Mouse (Mus musculus) midbrain, postnatal 0 days (tissue): ENCODE measurements around the gene Fat3. TPM values are rescaled to one million over a fixed set of nuclear protein-coding genes. Genes with fewer than 3 reads are reported as not detected.

Experiments
- ATAC-seq: fragments of 200-750 bp; cut with Nextera tagmentation; 2 replicates; pipeline ENCODE4 v1.8.0; 2017; ENCODE audit warnings: moderate number of reproducible peaks, mild to moderate bottlenecking, moderate TSS enrichment, moderate library complexity; ENCODE audit not compliant: low FRiP score
- DNase-seq: peaks from one replicate; pipeline ENCODE4 v3.0.0-alpha.2; 2015; ENCODE audit warnings: low spot score
- H3K27ac ChIP-seq: fragments of 300-500 bp; sonication (generic); 2 replicates; pipeline ENCODE4 v1.5.1; 2014; ENCODE audit warnings: low read depth, mild to moderate bottlenecking, low read length, mixed read lengths
- H3K27me3 ChIP-seq: fragments of 300-500 bp; sonication (generic); 2 replicates; pipeline ENCODE4 v1.6.1; 2014; ENCODE audit warnings: low read length, control low read depth, mixed read lengths; ENCODE audit not compliant: insufficient read depth
- H3K36me3 ChIP-seq: fragments of 300-500 bp; sonication (generic); 2 replicates; pipeline ENCODE4 v1.6.1; 2014; ENCODE audit warnings: low read length, control low read depth, mixed read lengths; ENCODE audit not compliant: insufficient read depth
- H3K4me1 ChIP-seq: fragments of 300-500 bp; sonication (generic); 2 replicates; pipeline ENCODE4 v1.6.1; 2014; ENCODE audit warnings: mild to moderate bottlenecking, control low read depth, antibody characterized with exemption, low read length, mixed read lengths; ENCODE audit not compliant: insufficient read depth
- H3K4me2 ChIP-seq: fragments of 300-500 bp; sonication (generic); 2 replicates; pipeline ENCODE4 v1.6.1; 2014; ENCODE audit warnings: low read depth, mild to moderate bottlenecking, low read length, mixed read lengths; ENCODE audit not compliant: poor library complexity, severe bottlenecking
- H3K4me3 ChIP-seq: fragments of 300-500 bp; sonication (generic); 2 replicates; pipeline ENCODE4 v1.5.1; 2014; ENCODE audit warnings: low read depth, mild to moderate bottlenecking, low read length, moderate library complexity
- H3K9ac ChIP-seq: fragments of 300-500 bp; sonication (generic); replicated peaks from 2 replicates; pipeline ENCODE4 v1.6.1; 2014; ENCODE audit warnings: mild to moderate bottlenecking, low read length, moderate library complexity, mixed read lengths; ENCODE audit not compliant: poor library complexity, severe bottlenecking
- H3K9me3 ChIP-seq: fragments of 300-500 bp; sonication (generic); 2 replicates; pipeline ENCODE4 v1.6.1; 2016; ENCODE audit warnings: low read length, control low read depth
- CTCF ChIP-seq: IDR thresholded peaks from 2 replicates; pipeline ENCODE4 v1.5.1; 2016; ENCODE audit warnings: antibody characterized with exemption, mild to moderate bottlenecking
- WGBS: fragments of 180-500 bp; shearing (Covaris S2); extraction: QIAGEN DNeasy Blood & Tissue Kit; methylation state at CpG from one replicate; pipeline ENCODE4 v1.1.7; 2014; 5-methylcytosine and 5-hydroxymethylcytosine counted together
- polyA plus RNA-seq: library from polyadenylated mRNA; unstranded; fragments of >200 nt; fragmentation: Nextera tagmentation; extraction: Ambion mirVana; gene quantifications from 2 replicates; pipeline ENCODE4 v1.2.1, GENCODE M21; 2015
- total RNA-seq: library from RNA; depleted of rRNA; stranded (reverse); fragments of >200 nt; gene quantifications from 2 replicates; pipeline ENCODE4 v1.2.3, GENCODE M21; 2014

The Fat3 gene
- total and polyA plus RNA-seq, 2 experiments from 2014 or later, result 7.6 to 63.7 TPM

DNA sequence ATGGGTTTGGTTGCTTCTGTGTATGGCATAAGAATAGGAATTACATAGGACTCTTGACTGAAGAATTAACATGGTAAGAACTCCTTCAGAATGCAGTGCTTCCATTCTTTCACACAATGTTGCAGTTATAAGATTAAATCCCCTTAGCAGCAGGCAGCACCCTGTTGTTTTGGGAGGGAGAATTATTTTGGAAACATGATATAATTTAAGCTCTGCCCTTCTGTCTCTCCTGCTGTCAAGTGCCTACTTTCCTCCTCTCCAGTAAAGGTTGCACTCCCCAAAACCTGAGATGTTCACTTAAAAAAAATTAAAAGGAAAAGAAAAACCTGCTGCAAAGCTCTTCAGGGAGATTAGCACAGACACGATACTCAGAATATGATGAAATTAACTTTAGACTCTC lies 228.3 kb downstream of the Fat3 start:
- no peaks in the 10 kb centered on the region for H3K36me3 ChIP-seq
- no peak overlapping the region for H3K27ac ChIP-seq
- no peak overlapping the region for H3K4me2 ChIP-seq
- no peak for ATAC-seq
- H3K27me3 ChIP-seq, result no peaks in the 10 kb centered on the region
- no peaks in the 10 kb centered on the region for H3K4me1 ChIP-seq
- H3K4me3 ChIP-seq, result no peak overlapping the region
- WGBS, result 78% methylated on average over 1 of the region's 1 CpGs
- DNase-seq, result no peak
- no peak for TF ChIP-seq CTCF
- H3K9me3 ChIP-seq, result no peaks in the 10 kb centered on the region
- no peak overlapping the region for H3K9ac ChIP-seq

DNA sequence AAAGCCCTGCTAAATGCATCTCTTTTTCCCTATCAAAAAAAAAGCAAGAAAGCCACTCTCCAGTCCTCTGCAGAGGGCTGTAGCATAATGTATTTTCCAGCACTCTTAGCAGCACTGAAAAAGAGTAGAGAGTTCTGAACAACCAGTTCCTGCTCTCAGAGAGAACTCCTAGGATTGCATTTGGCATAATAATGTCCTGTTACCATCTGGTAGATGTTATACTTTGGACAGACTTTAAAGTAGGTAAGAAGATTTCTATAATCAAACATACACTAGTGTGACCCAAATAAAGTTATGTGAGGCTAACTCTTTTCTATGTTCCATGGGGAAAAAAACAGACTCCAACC lies 230.3 kb downstream of the Fat3 start:
- H3K27ac ChIP-seq, result no peak overlapping the region
- no peak for ATAC-seq

DNA sequence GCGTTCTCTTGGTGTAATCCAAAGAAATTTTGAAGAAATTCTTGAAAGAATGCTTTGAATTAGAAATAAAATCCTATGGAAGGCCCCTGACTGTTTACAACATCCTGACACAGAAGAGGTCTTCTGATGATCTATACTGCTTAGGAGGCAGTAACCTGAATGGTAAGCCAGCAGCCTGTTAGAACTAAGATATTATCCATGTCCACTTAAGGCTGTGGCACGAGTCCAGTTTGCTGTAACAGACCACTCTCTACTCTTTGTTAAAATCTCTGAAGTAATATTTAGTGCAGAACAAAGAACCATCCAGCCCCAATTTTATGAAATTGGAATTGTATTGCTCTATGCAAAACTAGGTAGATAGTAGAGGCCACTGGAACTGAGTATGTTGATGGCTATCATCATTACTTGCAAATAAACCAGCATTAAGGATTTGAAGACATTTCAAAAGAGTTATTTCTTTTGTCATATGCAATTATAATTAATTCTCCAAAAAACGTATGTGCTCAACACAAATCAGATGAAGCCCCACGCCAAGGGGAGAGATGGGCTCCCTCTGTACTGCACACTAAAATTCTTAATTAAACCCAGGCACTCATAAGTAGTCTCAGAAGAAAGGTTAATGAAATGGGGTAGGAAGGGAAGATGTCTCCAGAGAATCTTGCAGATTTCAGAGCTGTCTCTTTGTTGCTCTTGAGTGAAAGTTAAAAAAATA lies 230.9 kb downstream of the Fat3 start:
- 79% methylated on average over 4 of the region's 4 CpGs for WGBS
- H3K4me2 ChIP-seq, result no peak overlapping the region
- DNase-seq, result no peak
- no peak for TF ChIP-seq CTCF
- no peak overlapping the region for H3K27ac ChIP-seq
- ATAC-seq, result no peak
- no peaks in the 10 kb centered on the region for H3K4me1 ChIP-seq
- H3K36me3 ChIP-seq, result no peaks in the 10 kb centered on the region
- no peaks in the 10 kb centered on the region for H3K9me3 ChIP-seq
- H3K27me3 ChIP-seq, result no peaks in the 10 kb centered on the region
- H3K4me3 ChIP-seq, result no peak overlapping the region
- no peak overlapping the region for H3K9ac ChIP-seq

More for the DNA sequence above, 230.3 kb downstream of the Fat3 start:
- Histone ChIP-seq H3K4me2 (no peak overlapping the region), H3K9ac (no peak overlapping the region), H3K36me3 (no peaks in the 10 kb centered on the region), H3K4me3 (no peak overlapping the region), H3K4me1 (no peaks in the 10 kb centered on the region), H3K27me3 (no peaks in the 10 kb centered on the region), H3K9me3 (no peaks in the 10 kb centered on the region)
- DNase-seq, result no peak
- TF ChIP-seq CTCF, result no peak

DNA sequence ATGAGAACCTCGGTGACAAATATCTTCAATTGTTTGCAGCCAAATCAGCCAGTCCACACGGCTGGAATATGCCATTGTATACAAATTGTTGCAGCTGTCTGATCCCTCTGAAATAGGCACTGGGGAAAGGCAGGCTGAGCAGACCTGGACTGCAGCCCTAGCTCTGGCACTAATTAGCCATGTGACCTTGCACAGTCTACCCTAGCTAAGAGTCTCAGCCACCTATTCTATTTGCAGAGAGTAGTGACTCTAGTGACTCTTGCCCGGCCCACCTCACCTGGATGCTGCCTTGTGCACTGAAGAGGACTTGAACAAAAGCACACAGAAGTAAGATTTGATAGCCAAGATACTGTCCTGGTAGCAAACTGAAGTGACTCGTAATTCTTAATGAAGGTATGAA lies 235.6 kb downstream of the Fat3 start:
- ATAC-seq, result no peak

DNA sequence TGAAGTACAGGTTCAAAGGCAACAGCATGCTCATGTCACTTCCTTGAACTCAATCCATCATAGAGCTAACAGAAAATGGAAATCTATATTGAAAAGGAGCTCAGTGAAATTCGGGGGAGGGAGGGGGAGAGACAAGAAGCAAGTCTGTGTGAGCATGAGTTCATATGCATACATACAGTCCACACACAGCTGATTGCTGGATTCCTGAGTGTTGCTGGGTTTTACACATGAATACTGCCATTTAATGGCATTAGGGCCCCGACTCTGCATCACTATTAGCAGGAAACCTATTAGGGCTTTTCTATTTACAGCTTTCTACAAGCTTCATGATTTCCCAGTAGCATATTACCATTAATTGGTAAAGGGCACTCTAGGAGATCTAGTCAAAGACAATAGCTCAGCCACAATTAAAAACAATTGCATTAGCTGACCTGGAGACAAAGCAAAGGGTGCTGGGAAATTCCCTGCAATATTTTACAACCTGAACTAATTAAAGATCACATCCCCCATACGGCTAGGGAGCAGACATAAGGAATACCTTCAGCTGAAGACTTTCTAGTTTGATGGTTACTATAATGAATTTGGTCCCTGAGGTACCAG lies 243.7 kb downstream of the Fat3 start:
- H3K4me1 ChIP-seq, result peaks cover 8% of the 10 kb centered on the region; the same call in 1 of the 2 replicates
- TF ChIP-seq CTCF, result no peak
- DNase-seq (peak; percentile 35), ATAC-seq (no peak)
- no peak overlapping the region for H3K27ac ChIP-seq
- H3K4me2 ChIP-seq, result no peak overlapping the region
- no peaks in the 10 kb centered on the region for H3K36me3 ChIP-seq
- no peaks in the 10 kb centered on the region for H3K27me3 ChIP-seq
- no peak overlapping the region for H3K4me3 ChIP-seq
- no peaks in the 10 kb centered on the region for H3K9me3 ChIP-seq
- WGBS, result 41% methylated on average over 3 of the region's 3 CpGs
- no peak overlapping the region for H3K9ac ChIP-seq

More for the DNA sequence above, 235.6 kb downstream of the Fat3 start:
- no peak overlapping the region for H3K4me2 ChIP-seq
- DNase-seq, result peak; percentile 7
- no peak overlapping the region for H3K27ac ChIP-seq
- no peaks in the 10 kb centered on the region for H3K4me1 ChIP-seq
- 73% methylated on average over 4 of the region's 4 CpGs for WGBS
- H3K9me3 ChIP-seq, result no peaks in the 10 kb centered on the region
- H3K9ac ChIP-seq, result no peak overlapping the region
- H3K36me3 ChIP-seq, result no peaks in the 10 kb centered on the region
- no peak for TF ChIP-seq CTCF
- H3K4me3 ChIP-seq, result no peak overlapping the region
- H3K27me3 ChIP-seq, result no peaks in the 10 kb centered on the region

DNA sequence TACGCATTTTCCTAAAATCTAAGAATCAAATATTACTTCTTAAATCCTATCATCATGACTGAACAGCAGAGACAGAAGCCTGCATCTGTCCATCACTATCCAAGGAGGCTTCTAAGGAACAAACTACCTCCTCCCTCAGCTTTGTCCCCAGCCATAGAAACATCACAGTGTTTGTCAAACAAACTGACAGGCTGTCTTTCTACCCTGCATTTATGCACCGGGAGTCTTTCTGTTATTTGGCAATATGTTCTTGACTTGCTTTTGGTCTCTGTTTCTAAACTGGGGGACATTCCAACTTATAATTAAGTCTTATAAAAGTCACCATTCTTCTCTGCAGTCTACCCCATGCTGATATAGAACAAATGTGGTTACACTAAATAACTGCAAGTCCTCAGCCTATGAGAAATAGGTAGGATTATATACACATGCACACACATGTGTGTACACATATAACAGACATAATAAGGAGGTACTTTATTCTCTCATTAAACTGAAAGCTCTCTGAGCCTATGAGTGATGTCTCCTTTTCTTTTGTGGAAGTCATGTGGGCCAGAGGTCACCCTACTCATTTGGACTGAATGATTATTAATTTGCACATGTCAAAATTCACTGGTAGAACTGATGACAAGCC lies 244.4 kb downstream of the Fat3 start:
- no peak for DNase-seq

More for the DNA sequence above, 244.4 kb downstream of the Fat3 start:
- ATAC-seq, result peak; percentile 44; the same call in 1 of the 2 replicates
- WGBS, result 63% methylated on average over 2 of the region's 2 CpGs
- Histone ChIP-seq H3K4me3 (no peak overlapping the region), H3K4me1 (peaks cover 8% of the 10 kb centered on the region; the same call in 1 of the 2 replicates), H3K27ac (no peak overlapping the region), H3K4me2 (no peak overlapping the region), H3K9ac (no peak overlapping the region), H3K36me3 (no peaks in the 10 kb centered on the region), H3K9me3 (no peaks in the 10 kb centered on the region), H3K27me3 (no peaks in the 10 kb centered on the region)
- TF ChIP-seq CTCF, result no peak
